Mouse (Mus musculus): Measurements from ENCODE around the gene A630023A22Rik. TPM values are rescaled to one million over a fixed set of nuclear protein-coding genes. Genes with fewer than 3 reads are reported as not detected.

Gene A630023A22Rik
- polyA plus RNA-seq (2012; ENCODE audit: low replicate concordance): not detected in 2 replicates

DNA sequence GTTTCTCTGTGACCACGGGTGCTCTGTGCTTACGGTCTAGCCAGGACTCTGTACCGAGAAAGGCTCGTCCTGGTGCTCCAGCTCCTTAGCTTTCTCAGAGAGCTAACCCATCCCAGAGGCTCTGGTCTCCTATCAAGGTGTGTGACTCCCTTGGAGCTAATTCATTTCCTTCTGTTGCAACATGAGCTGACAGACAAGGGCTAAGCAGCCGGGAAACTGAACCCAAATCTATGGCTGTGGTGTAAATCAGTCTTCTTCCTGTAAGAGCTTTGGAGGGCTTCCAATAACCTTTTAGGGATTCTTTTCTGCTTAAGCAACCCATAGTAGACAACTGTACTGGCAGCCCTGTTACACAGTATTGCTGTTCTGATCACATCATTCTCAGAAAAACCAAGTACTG is at the start of gene A630023A22Rik:
Gene A630023A22Rik, minus strand, starts transcription at position 154 of the 400 bp plus-strand sequence.

DNA sequence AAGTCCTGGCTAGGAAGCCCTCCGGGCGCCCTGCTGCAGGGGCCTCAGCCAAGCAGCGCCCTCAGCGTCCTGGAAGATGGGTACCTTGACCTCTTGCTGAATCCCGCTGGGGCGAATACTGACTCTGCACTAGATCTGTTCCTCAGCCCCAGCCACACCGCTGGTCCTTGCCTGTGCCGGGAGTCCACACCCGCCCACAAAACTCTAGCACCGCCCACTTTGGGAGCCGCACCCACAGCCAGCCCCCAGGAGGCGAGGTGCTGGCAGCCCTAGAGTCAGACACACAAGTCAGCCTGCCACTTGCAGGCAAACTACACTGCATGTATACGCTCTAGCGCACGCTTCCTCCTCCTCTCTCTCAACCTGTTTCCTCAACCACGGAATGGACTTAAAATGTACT is 49.8 kb upstream of the A630023A22Rik start, which contains the start of gene Npy4r:
Gene Npy4r, minus strand, starts transcription at position 148 of the 400 bp plus-strand sequence.

DNA sequence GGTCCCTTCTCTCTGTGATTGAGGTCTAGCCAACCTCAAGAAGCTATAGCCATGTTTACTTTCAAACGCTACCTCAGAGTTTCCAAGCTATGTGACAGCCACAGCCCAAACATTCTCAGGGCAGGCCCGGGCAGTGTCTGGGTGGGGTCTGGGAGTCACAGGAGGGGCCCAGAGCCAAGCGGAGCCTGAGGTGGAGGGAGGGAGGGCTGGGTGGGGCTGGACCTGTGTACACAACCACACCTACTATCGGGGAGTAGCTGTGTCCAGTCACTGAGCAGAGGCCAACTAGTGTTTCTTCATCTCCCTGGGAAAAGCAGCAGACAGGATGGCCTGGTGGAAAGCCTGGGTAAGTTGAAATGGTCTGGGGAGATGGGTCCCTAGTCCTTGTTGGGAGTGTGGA is 16.8 kb downstream of the A630023A22Rik start, which contains the start of gene Anxa8:
Gene Anxa8, plus strand, starts transcription at position 251 of the 400 bp plus-strand sequence.

DNA sequence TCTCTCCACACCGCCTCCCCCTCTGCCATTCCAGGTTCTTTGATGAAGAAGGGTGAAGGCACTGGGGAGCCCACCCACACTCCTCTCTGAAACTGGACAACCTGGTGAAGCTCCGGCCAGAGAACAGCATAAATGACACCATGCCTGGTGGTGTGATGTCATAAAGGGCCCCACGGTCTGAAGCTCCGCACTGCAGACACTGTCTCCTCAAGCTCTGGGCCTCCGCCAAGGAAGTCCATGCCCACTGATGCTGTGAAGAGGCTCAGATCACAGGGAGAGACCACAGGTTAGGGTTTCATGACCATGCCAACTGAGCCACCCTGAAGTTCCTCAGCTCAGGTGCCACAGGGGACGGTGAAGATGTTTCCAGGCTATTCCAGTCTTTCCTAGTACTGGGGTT is 50.0 kb downstream of the A630023A22Rik start, which contains the start of gene Antxrl:
Gene Antxrl, plus strand, starts transcription at position 192 of the 400 bp plus-strand sequence.

DNA sequence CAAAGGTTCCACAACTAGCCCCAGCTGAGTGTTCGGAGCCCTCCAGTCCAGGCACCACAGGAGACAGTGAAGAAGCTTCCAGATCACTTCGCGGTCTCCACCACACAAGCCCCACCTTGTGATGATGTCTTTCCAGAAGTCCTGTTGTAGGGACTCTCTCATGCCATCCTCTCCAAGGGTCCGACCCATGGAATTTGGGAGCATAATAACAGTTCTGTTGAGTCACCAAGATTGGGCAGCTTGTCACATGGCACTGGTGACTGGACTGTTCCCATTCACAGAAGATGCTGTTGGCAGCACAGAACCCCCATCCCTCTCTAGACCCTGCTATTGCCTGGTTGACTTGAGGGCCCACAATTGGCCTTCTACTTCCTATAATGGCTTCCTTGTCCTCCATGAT is 86.2 kb downstream of the A630023A22Rik start, which contains the start of gene Gm5460:
Gene Gm5460, plus strand, starts transcription at position 378 of the 400 bp plus-strand sequence.

DNA sequence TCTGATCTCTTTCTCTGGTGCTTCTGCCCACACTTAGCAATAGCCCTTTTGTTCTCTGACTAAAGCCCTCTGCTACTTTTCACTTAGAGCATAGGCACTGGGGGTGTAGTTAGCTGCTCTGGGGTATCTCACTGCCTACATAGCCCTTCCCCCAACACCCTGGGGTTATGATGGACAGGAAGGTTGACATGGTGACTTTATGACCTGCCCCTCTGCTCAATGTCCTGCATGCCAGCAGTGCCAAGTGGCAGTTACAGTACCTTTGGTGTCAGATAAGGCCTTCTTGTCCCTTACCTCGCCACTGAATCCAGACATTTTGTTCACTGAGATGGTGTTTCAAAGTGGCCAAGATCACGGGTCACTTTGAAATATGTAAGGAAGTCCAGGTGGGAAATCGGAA is 87.5 kb downstream of the A630023A22Rik start, which contains the start of gene Gm30083:
Gene Gm30083, minus strand, starts transcription at position 120 of the 400 bp plus-strand sequence.

Other genes starting within 250 kb of the A630023A22Rik start
- gene Gdf10, start 179.2 kb downstream of the A630023A22Rik start, polyA plus RNA-seq (2012; ENCODE audit: low replicate concordance): 0.02 TPM in 1 of 2 replicates, not detected in the other
- gene Gdf2, start 161.7 kb downstream of the A630023A22Rik start, polyA plus RNA-seq (2012; ENCODE audit: low replicate concordance): not detected in 2 replicates
- 0.02 TPM in 1 of 2 replicates, not detected in the other for gene Rbp3, start 148.8 kb downstream of the A630023A22Rik start, polyA plus RNA-seq (2012; ENCODE audit: low replicate concordance)
- gene Zfp488, start 124.0 kb downstream of the A630023A22Rik start, polyA plus RNA-seq (2012; ENCODE audit: low replicate concordance): not detected in 2 replicates
- gene Gm30083, start 87.6 kb downstream of the A630023A22Rik start, polyA plus RNA-seq (2012; ENCODE audit: low replicate concordance): not detected in 2 replicates
- not detected in 2 replicates for gene Gm5460, start 86.0 kb downstream of the A630023A22Rik start, polyA plus RNA-seq (2012; ENCODE audit: low replicate concordance)
- not detected in 2 replicates for gene Antxrl, start 50.0 kb downstream of the A630023A22Rik start, polyA plus RNA-seq (2012; ENCODE audit: low replicate concordance)
- 0.19 TPM in 1 of 2 replicates, not detected in the other for gene Anxa8, start 16.8 kb downstream of the A630023A22Rik start, polyA plus RNA-seq (2012; ENCODE audit: low replicate concordance)
- gene Npy4r, start 49.7 kb upstream of the A630023A22Rik start, polyA plus RNA-seq (2012; ENCODE audit: low replicate concordance): not detected in 2 replicates
- 0.01 and 0.25 TPM in 2 replicates for gene Gprin2, start 98.9 kb upstream of the A630023A22Rik start, polyA plus RNA-seq (2012; ENCODE audit: low replicate concordance)
- 0.24 TPM in 1 of 2 replicates, not detected in the other for gene Syt15, start 116.8 kb upstream of the A630023A22Rik start, polyA plus RNA-seq (2012; ENCODE audit: low replicate concordance)
- gene Shld2, start 207.7 kb upstream of the A630023A22Rik start, polyA plus RNA-seq (2012; ENCODE audit: low replicate concordance): 8.7 and 21.1 TPM in 2 replicates
- gene Glud1, start 208.0 kb upstream of the A630023A22Rik start, polyA plus RNA-seq (2012; ENCODE audit: low replicate concordance): 51.1 and 185 TPM in 2 replicates

Measured in hematopoietic multipotent progenitor cell, adult 10-12 weeks (in vitro differentiated cells).